In the genomic region with DNA sequence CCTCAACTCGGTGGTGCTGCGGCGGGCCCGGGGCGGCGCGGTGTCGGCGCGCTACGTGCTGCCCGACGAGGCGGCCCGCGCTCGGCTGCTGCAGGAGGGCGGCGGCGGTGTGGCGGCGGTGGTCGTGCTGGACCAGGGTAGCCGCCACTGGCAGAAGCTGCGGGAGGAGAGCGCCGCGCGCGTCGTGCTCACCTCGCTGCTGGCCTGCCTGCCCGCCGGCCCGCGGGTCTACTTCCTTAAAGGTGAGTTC, we compare ENCODE assay signal across 8 mouse cellular contexts. TPM values are rescaled to one million over a fixed set of nuclear protein-coding genes. Genes with fewer than 3 reads are reported as not detected.
DNase-seq lines count a peak whose midpoint lies in the region; ATAC-seq and TF ChIP-seq lines count a peak whose summit lies in the region.

No protein-coding gene starts in this region.

- no peaks in the 10 kb centered on the region for H3K9me3 ChIP-seq in heart, embryonic 12.5 days (replicated peaks)
- no peaks in the 10 kb centered on the region for H3K9me3 ChIP-seq in ES-E14 (ENCODE audit: control insufficient read depth, insufficient read depth, low read depth, low read length)
- H3K9me3 ChIP-seq in hindbrain, embryonic 13.5 days, result no peaks in the 10 kb centered on the region
- H3K9me3 ChIP-seq in midbrain, embryonic 14.5 days (ENCODE audit: control insufficient read depth, low read length), result no peaks in the 10 kb centered on the region

- no peak; the same call in 1 of the 2 replicates for ATAC-seq in heart, embryonic 12.5 days (ENCODE audit: insufficient number of reproducible peaks, low FRiP score)
- no peak for ATAC-seq in hindbrain, embryonic 13.5 days (ENCODE audit: low FRiP score)
- no peak; the same call in 1 of the 2 replicates for ATAC-seq in midbrain, embryonic 14.5 days (ENCODE audit: low FRiP score, low TSS enrichment)

- in situ Hi-C loops in ES-E14 (cut with MboI; ENCODE audit: low sequenced_read_pairs in 2 of 2, unreplicated experiment in 2 of 2), result no loop called here

- DNase-seq in heart, postnatal 4 days, result no peak
- DNase-seq in ES-E14 (ENCODE audit: low read depth, low spot score), result no peak
- no peak for DNase-seq in midbrain, embryonic 14.5 days
- DNase-seq in adrenal gland, postnatal 36 days, result no peak
- DNase-seq in right cerebral cortex, postnatal 14 days, result no peak
- no peak for DNase-seq in adrenal gland, postnatal 14 days

- H3K27ac ChIP-seq in heart, embryonic 12.5 days (ENCODE audit: poor library complexity, severe bottlenecking), result peak overlapping the region; percentile 85
- no peak overlapping the region for H3K27ac ChIP-seq in ES-E14 (ENCODE audit: insufficient read depth, low read depth, low read length, poor library complexity, severe bottlenecking)
- H3K27ac ChIP-seq in hindbrain, embryonic 13.5 days, result no peak overlapping the region
- no peak overlapping the region for H3K27ac ChIP-seq in midbrain, embryonic 14.5 days (replicated peaks; ENCODE audit: low read depth, low read length)

- H3K27me3 ChIP-seq in heart, embryonic 12.5 days (replicated peaks), result no peaks in the 10 kb centered on the region
- H3K27me3 ChIP-seq in hindbrain, embryonic 13.5 days, result peaks cover 47% of the 10 kb centered on the region
- H3K27me3 ChIP-seq in midbrain, embryonic 14.5 days (ENCODE audit: control insufficient read depth, insufficient read depth, low read length), result peaks cover 29% of the 10 kb centered on the region

- H3K4me3 ChIP-seq in heart, embryonic 12.5 days, result peak overlapping the region; percentile 76
- H3K4me3 ChIP-seq in ES-E14 (ENCODE audit: insufficient read depth in 1 of 2, low read depth in 1 of 2, low read length in 2 of 2, poor library complexity in 1 of 2, severe bottlenecking in 1 of 2), result peak overlapping the region; percentile 81 to 88
- H3K4me3 ChIP-seq in hindbrain, embryonic 13.5 days, result peak overlapping the region; percentile 58
- H3K4me3 ChIP-seq in midbrain, embryonic 14.5 days (replicated peaks; ENCODE audit: low read depth, low read length), result peak overlapping the region; percentile 46

- peaks cover 47% of the 10 kb centered on the region for H3K4me1 ChIP-seq in heart, embryonic 12.5 days (replicated peaks)
- peaks cover 1 to 10% of the 10 kb centered on the region in 2 experiments; a peak in 3 of 4 replicates for H3K4me1 ChIP-seq in ES-E14 (ENCODE audit: control insufficient read depth in 2 of 2, insufficient read depth in 2 of 2, low read length in 2 of 2, poor library complexity in 1 of 2)
- peaks cover 26% of the 10 kb centered on the region for H3K4me1 ChIP-seq in hindbrain, embryonic 13.5 days (replicated peaks)
- H3K4me1 ChIP-seq in midbrain, embryonic 14.5 days (ENCODE audit: control insufficient read depth, insufficient read depth, low read length), result 0 out of 2 replicates have a peak, but pooled peaks cover 7% of the 10 kb centered on the region

- peak overlapping the region; percentile 83 for H3K9ac ChIP-seq in heart, embryonic 12.5 days
- H3K9ac ChIP-seq in ES-E14 (ENCODE audit: insufficient read depth, low read depth, low read length, poor library complexity, severe bottlenecking), result peak overlapping the region; percentile 77
- peak overlapping the region; percentile 73 for H3K9ac ChIP-seq in hindbrain, embryonic 13.5 days
- H3K9ac ChIP-seq in midbrain, embryonic 14.5 days (replicated peaks; ENCODE audit: low read length), result peak overlapping the region; percentile 48

- WGBS in heart, embryonic 12.5 days, result under 1% methylated on average over 14 of the region's 36 CpGs
- WGBS in hindbrain, embryonic 13.5 days, result under 1% methylated on average over 19 of the region's 36 CpGs
- under 1% methylated on average over 32 of the region's 36 CpGs for WGBS in midbrain, embryonic 14.5 days

- H3K4me2 ChIP-seq in heart, embryonic 12.5 days, result peak overlapping the region; percentile 96
- peak overlapping the region; percentile 82 for H3K4me2 ChIP-seq in hindbrain, embryonic 13.5 days
- H3K4me2 ChIP-seq in midbrain, embryonic 14.5 days (ENCODE audit: low read length), result peak overlapping the region; percentile 82

- peaks cover 6% of the 10 kb centered on the region; the same call in 1 of the 2 replicates for H3K36me3 ChIP-seq in heart, embryonic 12.5 days
- H3K36me3 ChIP-seq in ES-E14 (ENCODE audit: control insufficient read depth, insufficient read depth, low read length, poor library complexity, severe bottlenecking), result no peaks in the 10 kb centered on the region; the same call in 1 of the 2 replicates
- no peaks in the 10 kb centered on the region for H3K36me3 ChIP-seq in hindbrain, embryonic 13.5 days
- no peaks in the 10 kb centered on the region for H3K36me3 ChIP-seq in midbrain, embryonic 14.5 days (ENCODE audit: control insufficient read depth, insufficient read depth, low read length)

TF ChIP-seq in ES-E14, 5 proteins besides CTCF, POLR2A, EP300 and RAD21:
- TF ChIP-seq ZC3H11A (IDR thresholded peaks at IDR 0.05; ENCODE audit: borderline replicate concordance, low read depth, low read length) (no peak), HCFC1 (IDR thresholded peaks at IDR 0.05; ENCODE audit: borderline replicate concordance, insufficient read depth, low read length) (no peak), CHD2 (IDR thresholded peaks at IDR 0.05; ENCODE audit: low read depth, low read length) (no peak), ZNF384 (IDR thresholded peaks at IDR 0.05; ENCODE audit: low read depth, low read length) (no peak), MAFK (IDR thresholded peaks at IDR 0.05; ENCODE audit: insufficient read depth, low read depth, low read length) (no peak)

RNA-seq across cellular contexts. Expression of a gene that starts 0.5 kb away (rescaled TPM):
- 12.4 and 14.3 TPM in 2 replicates for polyA plus RNA-seq in heart, embryonic 12.5 days (2016; fragmentation: Nextera tagmentation; extraction: Ambion mirVana)
- total RNA-seq in heart, postnatal 4 days (2021), result 10 to 100 TPM; 18.7 to 20.7 TPM
- total RNA-seq in ES-E14 (2012; rRNA removed), result 12.7 and 24.1 TPM in 2 replicates
- polyA plus RNA-seq in hindbrain, embryonic 13.5 days (2015; fragmentation: Nextera tagmentation; extraction: Ambion mirVana), result 1.6 and 2.3 TPM in 2 replicates
- 3.1 and 4.6 TPM in 2 replicates for polyA plus RNA-seq in midbrain, embryonic 14.5 days (2014; fragmentation: Nextera tagmentation; extraction: Ambion mirVana)
- 10 to 100 TPM; 16.1 to 29.8 TPM for total RNA-seq in adrenal gland, postnatal 36 days (2021)
- 8.5 and 11.8 TPM in 2 replicates for total RNA-seq in adrenal gland, postnatal 14 days (2021)

RNA-seq across cellular contexts. Expression of a gene that starts 59.5 kb away (rescaled TPM):
- 314 and 321 TPM in 2 replicates for polyA plus RNA-seq in heart, embryonic 12.5 days (2016; fragmentation: Nextera tagmentation; extraction: Ambion mirVana)
- 100 to 1,000 TPM; 124 to 126 TPM for total RNA-seq in heart, postnatal 4 days (2021)
- 38.3 and 48.2 TPM in 2 replicates for total RNA-seq in ES-E14 (2012; rRNA removed)
- 283 and 310 TPM in 2 replicates for polyA plus RNA-seq in hindbrain, embryonic 13.5 days (2015; fragmentation: Nextera tagmentation; extraction: Ambion mirVana)
- 221 and 229 TPM in 2 replicates for polyA plus RNA-seq in midbrain, embryonic 14.5 days (2014; fragmentation: Nextera tagmentation; extraction: Ambion mirVana)
- total RNA-seq in adrenal gland, postnatal 36 days (2021), result 10 to 100 TPM; 74.1 to 79.8 TPM
- total RNA-seq in adrenal gland, postnatal 14 days (2021), result 80.2 and 97.3 TPM in 2 replicates
